Mouse (Mus musculus) G1E (cell line): ENCODE results near the gene Cckbr. TPM values are rescaled to one million over a fixed set of nuclear protein-coding genes. Genes with fewer than 3 reads are reported as not detected.
"Not testable (repeated sequence)": the region's sequence is repeated elsewhere in the genome, so short reads cannot be mapped to it uniquely, and the experiment has no call there.

ENCODE experiments used
- ATAC-seq: 2 replicates; pipeline ENCODE4 v1.8.0; 2016; ENCODE audit warnings: mild to moderate bottlenecking; ENCODE audit not compliant: insufficient number of reproducible peaks, poor library complexity, low FRiP score, severe bottlenecking; ENCODE audit errors: extremely low read depth
- DNase-seq: peaks from one replicate; pipeline ENCODE4 v3.0.0; 2012; ENCODE audit warnings: low spot score
- H3K27me3 ChIP-seq: 2 replicates; pipeline ENCODE4 v1.6.1; 2012; ENCODE audit warnings: mild to moderate bottlenecking, low read length, inconsistent platforms; ENCODE audit not compliant: insufficient read depth
- H3K36me3 ChIP-seq: replicated peaks from 2 replicates; pipeline ENCODE3; 2012; ENCODE audit warnings: mild to moderate bottlenecking, inconsistent platforms
- H3K4me1 ChIP-seq: 2 replicates; pipeline ENCODE4 v1.6.1; 2012; ENCODE audit warnings: low read depth, low read length, inconsistent platforms, mixed read lengths; ENCODE audit not compliant: insufficient read depth
- H3K4me3 ChIP-seq: 2 replicates; pipeline ENCODE4 v1.5.1; 2012; ENCODE audit warnings: low read depth, mild to moderate bottlenecking, inconsistent platforms, low read length, moderate library complexity, mixed read lengths
- H3K9me3 ChIP-seq: replicated peaks from 2 replicates; pipeline ENCODE4 v1.6.1; 2012; ENCODE audit warnings: inconsistent platforms
- CTCF ChIP-seq: IDR thresholded peaks from 2 replicates; pipeline ENCODE4 v1.5.1; 2012; ENCODE audit warnings: low read depth, low read length, inconsistent platforms, mixed read lengths
- GATA1 ChIP-seq: IDR thresholded peaks from 2 replicates; pipeline ENCODE4 v1.6.1; 2012; ENCODE audit warnings: borderline replicate concordance, low read length, inconsistent platforms, mixed read lengths
- GATA2 ChIP-seq: IDR thresholded peaks from 2 replicates; pipeline ENCODE4 v1.6.1; 2012; ENCODE audit warnings: low read depth, low read length, inconsistent platforms, borderline replicate concordance
- POLR2AphosphoS5 ChIP-seq: IDR thresholded peaks from 2 replicates; pipeline ENCODE4 v1.6.1; 2012; ENCODE audit warnings: low read depth, low read length, inconsistent platforms; ENCODE audit not compliant: insufficient replicate concordance
- TAL1 ChIP-seq: conservative IDR thresholded peaks from 2 replicates; pipeline ENCODE4 v1.6.1; 2012; ENCODE audit warnings: low read depth, low read length, inconsistent platforms, mixed read lengths
- polyA plus RNA-seq: library from polyadenylated mRNA; stranded (reverse); fragments of >175 nt; gene quantifications from 2 replicates; pipeline ENCODE4 v1.2.3, GENCODE M21; 2012
- total RNA-seq, 2 experiments: library from RNA; stranded (forward) in 1 of 2; stranded (reverse) in 1 of 2; fragments of 200-1000 nt in 1 of 2; fragments of >200 nt in 1 of 2; fragmentation: Nextera tagmentation in 1 of 2; gene quantifications; 2 replicates each; pipeline ENCODE4 v1.2.3; 2014 to 2017

The Cckbr gene
- total and polyA plus RNA-seq, 3 experiments, result 0.05 TPM; not detected in 2

- TF ChIP-seq TAL1 (no peak), GATA1 (no peak), GATA2 (no peak), POLR2AphosphoS5 (no peak), CTCF (no peak)
- no peak for DNase-seq
- no peak overlapping the region for H3K4me3 ChIP-seq
- ATAC-seq, result no peak
- H3K27me3 ChIP-seq, result peaks cover 2% of the 10 kb centered on the region; the same call in 1 of the 2 replicates
- no peaks in the 10 kb centered on the region for H3K4me1 ChIP-seq
- no peaks in the 10 kb centered on the region for H3K36me3 ChIP-seq
- H3K9me3 ChIP-seq, result no peaks in the 10 kb centered on the region
Observed at GRCm38 (mm10) chr7:105432058-105432457, 6.5 kb downstream of the Cckbr start.

DNA sequence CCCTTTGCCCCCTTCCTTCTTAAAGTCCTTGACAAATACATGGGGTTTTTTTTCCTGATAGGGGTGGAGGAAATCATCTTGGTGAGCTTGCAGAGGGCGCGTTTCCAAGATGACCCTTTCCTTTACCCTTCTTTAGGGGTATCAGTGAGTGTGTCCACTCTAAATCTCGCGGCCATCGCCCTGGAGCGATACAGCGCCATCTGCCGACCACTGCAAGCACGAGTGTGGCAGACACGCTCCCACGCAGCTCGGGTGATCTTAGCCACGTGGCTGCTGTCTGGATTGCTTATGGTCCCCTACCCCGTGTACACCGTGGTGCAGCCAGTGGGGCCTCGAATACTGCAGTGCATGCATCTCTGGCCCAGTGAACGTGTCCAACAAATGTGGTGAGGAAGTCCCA lies 8.3 kb downstream of the Cckbr start:
- H3K4me1 ChIP-seq, result no peaks in the 10 kb centered on the region
- TF ChIP-seq POLR2AphosphoS5 (no peak), GATA1 (no peak), CTCF (no peak), GATA2 (no peak), TAL1 (no peak)
- peaks cover 2% of the 10 kb centered on the region; the same call in 1 of the 2 replicates for H3K27me3 ChIP-seq
- DNase-seq, result no peak
- no peaks in the 10 kb centered on the region for H3K36me3 ChIP-seq
- no peaks in the 10 kb centered on the region for H3K9me3 ChIP-seq
- ATAC-seq, result no peak
- H3K4me3 ChIP-seq, result 0 out of 2 replicates have a peak overlapping the region, but pooled peaks have one; percentile 20

GRCm38 (mm10) chr7:105434798-105435197 lies 9.3 kb downstream of the Cckbr start:
- Histone ChIP-seq H3K27me3 (peaks cover 2% of the 10 kb centered on the region; the same call in 1 of the 2 replicates), H3K36me3 (no peaks in the 10 kb centered on the region), H3K4me3 (no peak overlapping the region), H3K9me3 (no peaks in the 10 kb centered on the region), H3K4me1 (no peaks in the 10 kb centered on the region)
- ATAC-seq, result no peak
- TF ChIP-seq GATA2, result no peak
- TF ChIP-seq GATA1, result no peak
- TF ChIP-seq TAL1, result no peak
- no peak for TF ChIP-seq POLR2AphosphoS5
- no peak for TF ChIP-seq CTCF
- DNase-seq, result no peak

- ATAC-seq (no peak), DNase-seq (no peak)
- Histone ChIP-seq H3K4me3 (no peak overlapping the region), H3K36me3 (no peaks in the 10 kb centered on the region), H3K9me3 (no peaks in the 10 kb centered on the region), H3K4me1 (no peaks in the 10 kb centered on the region), H3K27me3 (peaks cover 2% of the 10 kb centered on the region; the same call in 1 of the 2 replicates)
- TF ChIP-seq POLR2AphosphoS5 (no peak), CTCF (no peak), GATA1 (no peak), TAL1 (no peak), GATA2 (no peak)
Observed at GRCm38 (mm10) chr7:105437979-105438772, 12.6 kb downstream of the Cckbr start.

GRCm38 (mm10) chr7:105441426-105441825 lies 15.9 kb downstream of the Cckbr start:
- no peak for DNase-seq

GRCm38 (mm10) chr7:105445076-105445475 lies 19.5 kb downstream of the Cckbr start:
- TF ChIP-seq POLR2AphosphoS5 (no peak), GATA2 (no peak), TAL1 (no peak), GATA1 (no peak), CTCF (no peak)
- ATAC-seq, result no peak
- Histone ChIP-seq H3K4me1 (no peaks in the 10 kb centered on the region), H3K27me3 (no peaks in the 10 kb centered on the region), H3K4me3 (no peak overlapping the region), H3K9me3 (no peaks in the 10 kb centered on the region), H3K36me3 (no peaks in the 10 kb centered on the region)
- no peak for DNase-seq

More at GRCm38 (mm10) chr7:105441426-105441825, 15.9 kb downstream of the Cckbr start:
- no peaks in the 10 kb centered on the region for H3K4me1 ChIP-seq
- TF ChIP-seq TAL1, result no peak
- TF ChIP-seq GATA2, result no peak
- TF ChIP-seq POLR2AphosphoS5, result no peak
- TF ChIP-seq GATA1, result no peak
- TF ChIP-seq CTCF, result no peak
- no peaks in the 10 kb centered on the region for H3K36me3 ChIP-seq
- no peaks in the 10 kb centered on the region for H3K9me3 ChIP-seq
- ATAC-seq, result no peak
- no peaks in the 10 kb centered on the region for H3K27me3 ChIP-seq
- no peak overlapping the region for H3K4me3 ChIP-seq

DNA sequence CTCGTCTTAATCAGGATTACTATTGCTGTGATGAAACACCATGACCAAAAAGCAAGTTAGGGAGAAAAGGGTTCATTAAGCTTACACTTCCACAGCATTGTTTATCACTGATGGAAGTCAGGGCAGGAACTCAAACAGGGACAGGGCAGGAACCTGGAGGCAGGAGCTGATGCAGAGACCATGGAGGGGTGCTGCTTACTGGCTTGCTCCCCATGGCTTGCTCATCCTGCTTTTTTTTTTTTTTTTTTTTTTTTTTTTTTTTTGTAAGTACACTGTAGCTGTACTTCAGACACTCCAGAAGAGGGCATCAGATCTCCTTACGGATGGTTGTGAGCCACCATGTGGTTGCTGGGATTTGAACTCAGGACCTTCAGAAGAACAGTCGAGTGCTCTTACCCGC lies 27.8 kb downstream of the Cckbr start:
- not testable (repeated sequence) for H3K36me3 ChIP-seq, H3K9me3 ChIP-seq, ATAC-seq, H3K4me1 ChIP-seq, H3K4me3 ChIP-seq, DNase-seq, H3K27me3 ChIP-seq
